Mouse (Mus musculus) MEL (cell line): ENCODE results near the gene Fuk. TPM values are rescaled to one million over a fixed set of nuclear protein-coding genes. Genes with fewer than 3 reads are reported as not detected.
A peak's percentile ranks its signal among the peaks of the same experiment; 100 is the strongest.

Experiments used
- DNase-seq: peaks from one replicate; pipeline ENCODE4 v3.0.0; 2011; ENCODE audit warnings: low read depth, low spot score
- H3K27ac ChIP-seq: 2 replicates; pipeline ENCODE4 v1.5.1; 2012; ENCODE audit warnings: low read depth, mild to moderate bottlenecking, control low read depth, low read length, moderate library complexity; ENCODE audit not compliant: control insufficient read depth
- H3K27me3 ChIP-seq, 2 experiments: fragments of 150-350 bp in 1 of 2; sonication (generic) in 1 of 2; 2 replicates each; pipeline ENCODE4 v1.6.1; 2012; ENCODE audit warnings: low read length in 2 of 2, mild to moderate bottlenecking in 2 of 2, improper control_type of control experiment in 1 of 2, moderate library complexity in 1 of 2; ENCODE audit not compliant: insufficient read depth in 2 of 2, control insufficient read depth in 1 of 2
- H3K36me3 ChIP-seq, 2 experiments: 2 replicates each; pipeline ENCODE4 v1.6.1; 2012 to 2014; ENCODE audit warnings: low read length in 2 of 2, improper control_type of control experiment in 1 of 2, inconsistent platforms in 1 of 2, mild to moderate bottlenecking in 1 of 2; ENCODE audit not compliant: insufficient read depth in 2 of 2, control insufficient read depth in 1 of 2
- H3K4me1 ChIP-seq, 2 experiments: fragments of 150-350 bp in 1 of 2; sonication (generic) in 1 of 2; 2 replicates each; pipeline ENCODE4 v1.6.1; 2012; ENCODE audit warnings: low read length in 2 of 2, improper control_type of control experiment in 1 of 2, mild to moderate bottlenecking in 1 of 2; ENCODE audit not compliant: insufficient read depth in 2 of 2, control insufficient read depth in 1 of 2
- H3K4me3 ChIP-seq, 2 experiments: fragments of 150-350 bp in 1 of 2; sonication (generic) in 1 of 2; 2 replicates each; pipeline ENCODE4 v1.5.1; 2012; ENCODE audit warnings: low read depth in 2 of 2, low read length in 2 of 2, mild to moderate bottlenecking in 2 of 2, moderate library complexity in 2 of 2, control low read depth in 1 of 2, improper control_type of control experiment in 1 of 2; ENCODE audit not compliant: control insufficient read depth in 1 of 2, insufficient read depth in 1 of 2
- H3K79me2 ChIP-seq: 2 replicates; pipeline ENCODE4 v1.6.1; 2012; ENCODE audit warnings: mild to moderate bottlenecking, low read length, moderate library complexity; ENCODE audit not compliant: control insufficient read depth, poor library complexity, insufficient read depth
- H3K9ac ChIP-seq: 2 replicates; pipeline ENCODE4 v1.6.1; 2012; ENCODE audit warnings: low read depth, mild to moderate bottlenecking, control low read depth, low read length, moderate library complexity; ENCODE audit not compliant: control insufficient read depth, poor library complexity, severe bottlenecking
- H3K9me3 ChIP-seq: fragments of 150-350 bp; sonication (generic); replicated peaks from 2 replicates; pipeline ENCODE4 v1.6.1; 2012; ENCODE audit warnings: mild to moderate bottlenecking, low read length, improper control_type of control experiment, moderate library complexity; ENCODE audit not compliant: insufficient read depth
- BHLHE40 ChIP-seq: IDR thresholded peaks from 2 replicates; pipeline ENCODE4 v1.6.1; 2012; ENCODE audit warnings: low read depth, mild to moderate bottlenecking, inconsistent platforms, low read length, improper control_type of control experiment, borderline replicate concordance
- CHD1 ChIP-seq: IDR thresholded peaks from 2 replicates; pipeline ENCODE4 v1.6.1; 2012; ENCODE audit warnings: low read depth, mild to moderate bottlenecking, inconsistent platforms, low read length, improper control_type of control experiment
- CHD2 ChIP-seq: IDR thresholded peaks from 2 replicates; pipeline ENCODE4 v1.6.1; 2011; ENCODE audit warnings: low read length, improper control_type of control experiment
- CTCF ChIP-seq, 3 experiments: IDR thresholded peaks in 2 of 3; conservative IDR thresholded peaks in 1 of 3; 2 replicates each; pipeline ENCODE4 v1.5.1; 2011 to 2012; ENCODE audit warnings: low read length in 3 of 3, low read depth in 2 of 3, mild to moderate bottlenecking in 2 of 3, improper control_type of control experiment in 1 of 3, inconsistent platforms in 1 of 3, mixed read lengths in 1 of 3, moderate library complexity in 1 of 3; ENCODE audit not compliant: control insufficient read depth in 1 of 3, insufficient read depth in 1 of 3, poor library complexity in 1 of 3, severe bottlenecking in 1 of 3
- E2F4 ChIP-seq: IDR thresholded peaks from 2 replicates; pipeline ENCODE4 v1.6.1; 2011; ENCODE audit warnings: low read depth, low read length, improper control_type of control experiment, borderline replicate concordance
- EP300 ChIP-seq, 2 experiments: IDR thresholded peaks; 2 replicates each; pipeline ENCODE4 v1.6.1; 2011; ENCODE audit warnings: improper control_type of control experiment in 2 of 2, low read length in 2 of 2, low read depth in 1 of 2, mild to moderate bottlenecking in 1 of 2
- GABPA ChIP-seq: IDR thresholded peaks from 2 replicates; pipeline ENCODE4 v1.6.1; 2012; ENCODE audit warnings: low read depth, mild to moderate bottlenecking, inconsistent platforms, low read length, improper control_type of control experiment, moderate library complexity
- HCFC1 ChIP-seq: IDR thresholded peaks from 2 replicates; pipeline ENCODE4 v1.6.1; 2012; ENCODE audit warnings: low read depth, mild to moderate bottlenecking, inconsistent platforms, low read length, improper control_type of control experiment, moderate library complexity
- JUND ChIP-seq: IDR thresholded peaks from 2 replicates; pipeline ENCODE4 v1.6.1; 2011; ENCODE audit warnings: low read depth, mild to moderate bottlenecking, improper control_type of control experiment, low read length
- KAT2A ChIP-seq: conservative IDR thresholded peaks from 2 replicates; pipeline ENCODE4 v1.6.1; 2012; ENCODE audit warnings: low read depth, low read length, improper control_type of control experiment, inconsistent platforms
- MAFK ChIP-seq: IDR thresholded peaks from 2 replicates; pipeline ENCODE4 v1.6.1; 2011; ENCODE audit warnings: low read depth, mild to moderate bottlenecking, low read length, improper control_type of control experiment, borderline replicate concordance
- MXI1 ChIP-seq: IDR thresholded peaks from 2 replicates; pipeline ENCODE4 v1.6.1; 2011; ENCODE audit warnings: mild to moderate bottlenecking, low read depth, low read length, improper control_type of control experiment
- MYC ChIP-seq: IDR thresholded peaks from 2 replicates; pipeline ENCODE4 v1.6.1; 2011; ENCODE audit warnings: low read depth, mild to moderate bottlenecking, low read length, improper control_type of control experiment, moderate library complexity
- NELFE ChIP-seq: IDR thresholded peaks from 2 replicates; pipeline ENCODE4 v1.6.1; 2011; ENCODE audit warnings: low read depth, low read length, improper control_type of control experiment
- NRF1 ChIP-seq: IDR thresholded peaks from 2 replicates; pipeline ENCODE4 v1.6.1; 2014; ENCODE audit warnings: low read depth, mild to moderate bottlenecking, inconsistent platforms, low read length, improper control_type of control experiment, moderate library complexity; ENCODE audit not compliant: poor library complexity, insufficient read depth, severe bottlenecking
- POLR2A ChIP-seq, 2 experiments: IDR thresholded peaks; 2 replicates each; pipeline ENCODE4 v1.6.1; 2011 to 2012; ENCODE audit warnings: low read length in 2 of 2, mild to moderate bottlenecking in 2 of 2, control low read depth in 1 of 2, improper control_type of control experiment in 1 of 2, low read depth in 1 of 2, moderate library complexity in 1 of 2; ENCODE audit not compliant: control insufficient read depth in 1 of 2, insufficient read depth in 1 of 2, poor library complexity in 1 of 2
- POLR2AphosphoS2 ChIP-seq: IDR thresholded peaks from 2 replicates; pipeline ENCODE4 v1.6.1; 2011; ENCODE audit warnings: low read length, improper control_type of control experiment
- POLR2AphosphoS5 ChIP-seq: IDR thresholded peaks from 2 replicates; pipeline ENCODE4 v1.6.1; 2012; ENCODE audit warnings: low read depth, borderline replicate concordance, mild to moderate bottlenecking, inconsistent platforms, low read length, moderate library complexity, mixed read lengths
- SIN3A ChIP-seq: IDR thresholded peaks from 2 replicates; pipeline ENCODE4 v1.6.1; 2012; ENCODE audit warnings: low read length, improper control_type of control experiment, inconsistent platforms
- SMC3 ChIP-seq: IDR thresholded peaks from 2 replicates; pipeline ENCODE4 v1.6.1; 2011; ENCODE audit warnings: low read depth, low read length, improper control_type of control experiment
- TAL1 ChIP-seq: IDR thresholded peaks from 2 replicates; pipeline ENCODE4 v1.6.1; 2012; ENCODE audit warnings: mild to moderate bottlenecking, inconsistent platforms, low read length, moderate library complexity, mixed read lengths
- TBP ChIP-seq: IDR thresholded peaks from 2 replicates; pipeline ENCODE4 v1.8.0; 2011; ENCODE audit warnings: low read depth, low read length, improper control_type of control experiment
- UBTF ChIP-seq: IDR thresholded peaks from 2 replicates; pipeline ENCODE4 v1.6.1; 2012; ENCODE audit warnings: low read depth, mild to moderate bottlenecking, inconsistent platforms, low read length, improper control_type of control experiment, moderate library complexity, borderline replicate concordance; ENCODE audit not compliant: insufficient read depth
- USF1 ChIP-seq: IDR thresholded peaks from 2 replicates; pipeline ENCODE4 v1.6.1; 2014; ENCODE audit warnings: low read depth, mild to moderate bottlenecking, inconsistent platforms, low read length, improper control_type of control experiment, moderate library complexity
- USF2 ChIP-seq, 2 experiments: IDR thresholded peaks; 2 replicates each; pipeline ENCODE4 v1.6.1; 2011 to 2012; ENCODE audit warnings: improper control_type of control experiment in 2 of 2, low read length in 2 of 2, borderline replicate concordance in 1 of 2, inconsistent platforms in 1 of 2, low read depth in 1 of 2, mild to moderate bottlenecking in 1 of 2; ENCODE audit not compliant: insufficient read depth in 1 of 2
- ZC3H11A ChIP-seq: IDR thresholded peaks from 2 replicates; pipeline ENCODE4 v1.6.1; 2012; ENCODE audit warnings: low read depth, mild to moderate bottlenecking, inconsistent platforms, low read length, improper control_type of control experiment
- ZKSCAN1 ChIP-seq: IDR thresholded peaks from 2 replicates; pipeline ENCODE4 v1.6.1; 2012; ENCODE audit warnings: low read depth, mild to moderate bottlenecking, inconsistent platforms, low read length, improper control_type of control experiment, moderate library complexity
- polyA plus RNA-seq, 2 experiments: library from polyadenylated mRNA; stranded (reverse) in 1 of 2; unstranded in 1 of 2; fragments of >175 nt in 1 of 2; fragments of >200 nt in 1 of 2; gene quantifications; 2 replicates each; pipeline versions ENCODE4 v1.2.1 to v1.2.4; 2012; ENCODE audit warnings: low replicate concordance in 2 of 2, low read depth in 1 of 2; ENCODE audit not compliant: insufficient read length in 2 of 2, insufficient read depth in 1 of 2, missing spikeins in 1 of 2
- total RNA-seq: library from RNA; depleted of rRNA; stranded (reverse); fragments of 300-350 nt; gene quantifications from 2 replicates; pipeline ENCODE4 v1.2.3, GENCODE M21; 2012; rRNA removed

Gene Fuk
- 8.3 and 9.1 TPM in 2 replicates for total RNA-seq
- polyA plus RNA-seq: 10 to 100 TPM in 1 of 2 experiments, not detected in 1; 10.6 TPM

DNA sequence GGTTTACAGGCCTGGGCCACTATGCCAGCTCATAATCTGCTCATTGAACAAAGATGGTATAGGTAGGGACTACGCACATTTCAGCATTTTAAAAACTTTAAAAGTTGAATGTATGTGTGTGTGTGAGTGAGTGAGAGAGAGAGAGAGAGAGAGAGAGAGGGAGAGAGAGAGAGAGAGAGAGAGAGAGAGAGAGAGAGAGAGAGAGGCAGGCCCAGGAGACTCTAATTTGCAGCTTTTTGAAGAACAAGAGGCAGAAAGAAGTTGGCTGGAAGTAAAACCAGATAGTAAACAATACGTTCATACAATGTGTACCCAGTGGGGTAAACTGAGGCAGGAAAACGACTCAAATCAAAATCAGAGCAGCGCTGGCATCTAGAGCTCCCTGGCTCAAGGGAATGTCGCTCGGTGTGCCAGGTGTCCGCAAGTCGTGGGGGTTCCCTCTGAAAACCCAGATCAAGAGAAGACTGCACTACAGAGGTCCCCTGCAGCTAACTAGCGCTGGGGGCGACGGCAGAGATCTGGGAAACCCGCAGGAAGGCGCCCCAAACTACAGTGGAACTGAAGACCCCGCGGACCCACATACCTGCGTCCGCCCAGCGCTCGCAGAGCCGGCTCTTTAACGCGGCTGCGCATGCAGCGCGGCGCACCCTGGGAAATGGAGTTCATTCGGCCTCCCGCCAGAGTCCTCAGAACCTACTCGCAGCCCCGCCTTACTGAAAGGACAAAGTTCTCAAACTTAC lies at the start of gene Fuk:
Gene Fuk, minus strand, starts transcription at position 650 of the 740 bp plus-strand sequence.
- H3K27ac ChIP-seq: no peak within 1 kb of the TSS
- peak within 1 kb of the TSS; percentile 87 to 97 for H3K4me3 ChIP-seq
- H3K9me3 ChIP-seq: no peaks in the 10 kb centered on the region
- H3K79me2 ChIP-seq: no peaks in the 10 kb centered on the region; the same call in 1 of the 2 replicates
- peaks cover 3 to 10% of the 10 kb centered on the region in 2 experiments; a peak in 3 of 4 replicates for H3K4me1 ChIP-seq
- no peaks in the 10 kb centered on the region for H3K27me3 ChIP-seq
- DNase-seq: peak; percentile 89
- TF ChIP-seq NELFE: peak; percentile 56; the same call in 1 of the 2 replicates
- no peak for TF ChIP-seq USF1
- no peak for TF ChIP-seq GABPA
- TF ChIP-seq MAFK: no peak
- TF ChIP-seq POLR2AphosphoS5: no peak
- peak; percentile 40 to 68; a peak in 1 of 4 replicates for TF ChIP-seq POLR2A (IDR thresholded peaks at IDR 0.05; ENCODE audit: control insufficient read depth in 1 of 2, insufficient read depth in 1 of 2, low read depth in 1 of 2, low read length in 2 of 2, poor library complexity in 1 of 2)
- peak; percentile 47; the same call in 1 of the 2 replicates for TF ChIP-seq TBP
- TF ChIP-seq JUND: peak; percentile 94
- TF ChIP-seq HCFC1: peak; percentile 99
- peak; percentile 79; the same call in 1 of the 2 replicates for TF ChIP-seq KAT2A
- no peak for TF ChIP-seq BHLHE40
- peak; percentile 90 for TF ChIP-seq NRF1
- no peak for TF ChIP-seq SMC3
- TF ChIP-seq SIN3A: peak; percentile 40; the same call in 1 of the 2 replicates
- TF ChIP-seq, all 39 proteins: peak for 8
- H3K9ac ChIP-seq: peak within 1 kb of the TSS; percentile 92
- H3K36me3 ChIP-seq: peaks cover 0 to 6% of the 10 kb centered on the region in 2 experiments; a peak in 2 of 4 replicates

GRCm38 (mm10) chr8:110950065-110950484 lies 47.8 kb upstream of the Fuk start:
- Histone ChIP-seq H3K4me1 (peaks cover 2 to 7% of the 10 kb centered on the region in 2 experiments; a peak in 2 of 4 replicates), H3K36me3 (peaks cover 0 to 2% of the 10 kb centered on the region in 2 experiments; a peak in 2 of 4 replicates)

More at GRCm38 (mm10) chr8:110950065-110950484, 47.8 kb upstream of the Fuk start:
- Histone ChIP-seq H3K27me3 (no peaks in the 10 kb centered on the region), H3K4me3 (no peak overlapping the region), H3K9me3 (no peaks in the 10 kb centered on the region), H3K27ac (no peak overlapping the region), H3K9ac (no peak overlapping the region), H3K79me2 (no peaks in the 10 kb centered on the region)
- TF ChIP-seq MXI1 (no peak), ZC3H11A (no peak), CHD1 (no peak), CHD2 (no peak), ZKSCAN1 (no peak), CTCF (IDR thresholded peaks at IDR 0.05 in 2 of 3, conservative IDR thresholded peaks at IDR 0.05 in 1 of 3; ENCODE audit: control insufficient read depth in 1 of 3, insufficient read depth in 1 of 3, low read depth in 2 of 3, low read length in 3 of 3, poor library complexity in 1 of 3, severe bottlenecking in 1 of 3) (no peak), UBTF (no peak), SMC3 (no peak), MYC (no peak), SIN3A (no peak), KAT2A (no peak), E2F4 (no peak), NRF1 (no peak), EP300 (IDR thresholded peaks at IDR 0.05; ENCODE audit: low read depth in 1 of 2, low read length in 2 of 2) (no peak), TBP (no peak), TAL1 (no peak), USF2 (IDR thresholded peaks at IDR 0.05; ENCODE audit: borderline replicate concordance in 1 of 2, insufficient read depth in 1 of 2, low read depth in 1 of 2, low read length in 2 of 2) (no peak), POLR2AphosphoS2 (no peak)
- no peak for DNase-seq
